Mouse (Mus musculus) midbrain, embryonic 10.5 days (tissue): ENCODE results near the gene Tnnc2. TPM values are rescaled to one million over a fixed set of nuclear protein-coding genes. Genes with fewer than 3 reads are reported as not detected.

Experiments
- DNase-seq: peaks from one replicate; pipeline ENCODE4 v3.0.0-alpha.2; 2017; ENCODE audit warnings: low spot score
- H3K27ac ChIP-seq: fragments of 300-500 bp; sonication (generic); replicated peaks from 2 replicates; pipeline ENCODE4 v1.5.1; 2016; ENCODE audit warnings: mild to moderate bottlenecking
- H3K27me3 ChIP-seq: fragments of 300-500 bp; sonication (generic); 2 replicates; pipeline ENCODE4 v1.6.1; 2016; ENCODE audit warnings: low read depth, mild to moderate bottlenecking; ENCODE audit not compliant: poor library complexity, severe bottlenecking
- H3K36me3 ChIP-seq: fragments of 300-500 bp; sonication (generic); 2 replicates; pipeline ENCODE4 v1.6.1; 2016; ENCODE audit warnings: mild to moderate bottlenecking, moderate library complexity
- H3K4me1 ChIP-seq: fragments of 300-500 bp; sonication (generic); 2 replicates; pipeline ENCODE4 v1.6.1; 2016
- H3K4me3 ChIP-seq: fragments of 300-500 bp; sonication (generic); 2 replicates; pipeline ENCODE4 v1.5.1; 2016; ENCODE audit warnings: mild to moderate bottlenecking, moderate library complexity
- H3K9me3 ChIP-seq: fragments of 300-500 bp; sonication (generic); replicated peaks from 2 replicates; pipeline ENCODE4 v1.6.1; 2016; ENCODE audit warnings: mild to moderate bottlenecking
- WGBS: fragments of 180-500 bp; shearing (Covaris S2); methylation state at CpG from one replicate; pipeline ENCODE4 v1.1.7; 2016; 5-methylcytosine and 5-hydroxymethylcytosine counted together
- polyA plus RNA-seq: library from polyadenylated mRNA; unstranded; fragments of >200 nt; fragmentation: Nextera tagmentation; extraction: Ambion mirVana; gene quantifications from 2 replicates; pipeline ENCODE4 v1.2.1, GENCODE M21; 2016

The Tnnc2 gene
- polyA plus RNA-seq, 1 experiment from 2014 or later: not detected

- peaks cover 74% of the 10 kb centered on the region for H3K36me3 ChIP-seq
- peaks cover 11% of the 10 kb centered on the region for H3K4me1 ChIP-seq
- H3K27ac ChIP-seq: no peak overlapping the region
- H3K27me3 ChIP-seq: no peaks in the 10 kb centered on the region
- 88% methylated on average over 3 of the region's 3 CpGs for WGBS
- H3K9me3 ChIP-seq: no peaks in the 10 kb centered on the region
- DNase-seq: no peak
- H3K4me3 ChIP-seq: no peak overlapping the region
Measured at GRCm38 (mm10) chr2:164765841-164766240, 13.9 kb downstream of the Tnnc2 start.

GRCm38 (mm10) chr2:164762593-164762992 is 17.2 kb downstream of the Tnnc2 start:
- H3K27ac ChIP-seq: no peak overlapping the region
- H3K27me3 ChIP-seq: no peaks in the 10 kb centered on the region
- DNase-seq: no peak
- H3K36me3 ChIP-seq: peaks cover 95% of the 10 kb centered on the region
- no peaks in the 10 kb centered on the region for H3K4me1 ChIP-seq
- H3K4me3 ChIP-seq: no peak overlapping the region
- no peaks in the 10 kb centered on the region for H3K9me3 ChIP-seq
- 91% methylated on average over 7 of the region's 7 CpGs for WGBS

- Histone ChIP-seq H3K9me3 (no peaks in the 10 kb centered on the region), H3K4me3 (no peak overlapping the region), H3K4me1 (no peaks in the 10 kb centered on the region), H3K27ac (no peak overlapping the region), H3K27me3 (no peaks in the 10 kb centered on the region), H3K36me3 (peaks cover 95% of the 10 kb centered on the region)
- WGBS: 99% methylated on average over 4 of the region's 4 CpGs
- DNase-seq: no peak
Measured at GRCm38 (mm10) chr2:164761971-164762370, 17.8 kb downstream of the Tnnc2 start.

- no peak for DNase-seq
- Histone ChIP-seq H3K4me3 (no peak overlapping the region), H3K9me3 (no peaks in the 10 kb centered on the region), H3K4me1 (no peaks in the 10 kb centered on the region), H3K27me3 (no peaks in the 10 kb centered on the region), H3K27ac (no peak overlapping the region), H3K36me3 (peaks cover 95% of the 10 kb centered on the region)
- 88% methylated on average over 2 of the region's 2 CpGs for WGBS
Measured at GRCm38 (mm10) chr2:164761502-164761901, 18.3 kb downstream of the Tnnc2 start.

- Histone ChIP-seq H3K36me3 (peaks cover 95% of the 10 kb centered on the region), H3K27ac (no peak overlapping the region), H3K4me1 (no peaks in the 10 kb centered on the region), H3K4me3 (no peak overlapping the region), H3K27me3 (no peaks in the 10 kb centered on the region), H3K9me3 (no peaks in the 10 kb centered on the region)
- 92% methylated on average over 4 of the region's 4 CpGs for WGBS
- DNase-seq: no peak
Measured at GRCm38 (mm10) chr2:164760059-164760833, 19.5 kb downstream of the Tnnc2 start.

GRCm38 (mm10) chr2:164758692-164759091 is 21.1 kb downstream of the Tnnc2 start:
- Histone ChIP-seq H3K36me3 (peaks cover 100% of the 10 kb centered on the region), H3K4me1 (no peaks in the 10 kb centered on the region), H3K27me3 (no peaks in the 10 kb centered on the region), H3K4me3 (no peak overlapping the region), H3K27ac (no peak overlapping the region), H3K9me3 (no peaks in the 10 kb centered on the region)
- WGBS: 74% methylated on average over 1 of the region's 1 CpGs
- DNase-seq: no peak

- DNase-seq: no peak
- H3K4me3 ChIP-seq: no peak overlapping the region
- no peaks in the 10 kb centered on the region for H3K9me3 ChIP-seq
- H3K4me1 ChIP-seq: no peaks in the 10 kb centered on the region
- no peak overlapping the region for H3K27ac ChIP-seq
- WGBS: 96% methylated on average over 8 of the region's 11 CpGs
- H3K27me3 ChIP-seq: no peaks in the 10 kb centered on the region
- peaks cover 100% of the 10 kb centered on the region for H3K36me3 ChIP-seq
Measured at GRCm38 (mm10) chr2:164757841-164758240, 21.9 kb downstream of the Tnnc2 start.

GRCm38 (mm10) chr2:164754800-164755199 is 25.0 kb downstream of the Tnnc2 start:
- no peak overlapping the region for H3K4me3 ChIP-seq
- H3K36me3 ChIP-seq: peaks cover 100% of the 10 kb centered on the region
- 97% methylated on average over 2 of the region's 2 CpGs for WGBS

GRCm38 (mm10) chr2:164754105-164754504 is 25.7 kb downstream of the Tnnc2 start:
- no peak for DNase-seq
- H3K27me3 ChIP-seq: no peaks in the 10 kb centered on the region
- H3K36me3 ChIP-seq: peaks cover 100% of the 10 kb centered on the region
- WGBS: 93% methylated on average over 11 of the region's 11 CpGs
- no peaks in the 10 kb centered on the region for H3K4me1 ChIP-seq
- H3K27ac ChIP-seq: no peak overlapping the region
- H3K9me3 ChIP-seq: no peaks in the 10 kb centered on the region
- H3K4me3 ChIP-seq: no peak overlapping the region

More at GRCm38 (mm10) chr2:164754800-164755199, 25.0 kb downstream of the Tnnc2 start:
- no peak overlapping the region for H3K27ac ChIP-seq
- no peaks in the 10 kb centered on the region for H3K27me3 ChIP-seq
- no peaks in the 10 kb centered on the region for H3K9me3 ChIP-seq
- DNase-seq: no peak
- H3K4me1 ChIP-seq: no peaks in the 10 kb centered on the region

GRCm38 (mm10) chr2:164752454-164752853 is 27.3 kb downstream of the Tnnc2 start:
- WGBS: 94% methylated on average over 2 of the region's 2 CpGs
- Histone ChIP-seq H3K4me3 (no peak overlapping the region), H3K36me3 (peaks cover 100% of the 10 kb centered on the region), H3K27ac (no peak overlapping the region), H3K9me3 (no peaks in the 10 kb centered on the region), H3K27me3 (no peaks in the 10 kb centered on the region), H3K4me1 (peaks cover 8% of the 10 kb centered on the region)
- DNase-seq: no peak

GRCm38 (mm10) chr2:164748991-164749390 is 30.8 kb downstream of the Tnnc2 start:
- Histone ChIP-seq H3K27me3 (no peaks in the 10 kb centered on the region), H3K4me3 (no peak overlapping the region), H3K36me3 (peaks cover 68% of the 10 kb centered on the region), H3K9me3 (no peaks in the 10 kb centered on the region), H3K27ac (no peak overlapping the region), H3K4me1 (peaks cover 29% of the 10 kb centered on the region)
- no peak for DNase-seq
- WGBS: 89% methylated on average over 6 of the region's 6 CpGs

GRCm38 (mm10) chr2:164748191-164748590 is 31.6 kb downstream of the Tnnc2 start:
- Histone ChIP-seq H3K4me3 (no peak overlapping the region), H3K27ac (no peak overlapping the region), H3K27me3 (peaks cover 4% of the 10 kb centered on the region), H3K36me3 (peaks cover 60% of the 10 kb centered on the region), H3K4me1 (peaks cover 29% of the 10 kb centered on the region), H3K9me3 (no peaks in the 10 kb centered on the region)
- DNase-seq: no peak
- WGBS: 88% methylated on average over 4 of the region's 4 CpGs

- peaks cover 45% of the 10 kb centered on the region for H3K36me3 ChIP-seq
- no peak for DNase-seq
- WGBS: 63% methylated on average over 8 of the region's 8 CpGs
- H3K27me3 ChIP-seq: peaks cover 4% of the 10 kb centered on the region
- peak overlapping the region; percentile 92 for H3K4me3 ChIP-seq
- no peaks in the 10 kb centered on the region for H3K9me3 ChIP-seq
- H3K4me1 ChIP-seq: peaks cover 29% of the 10 kb centered on the region
- H3K27ac ChIP-seq: 0 out of 2 replicates have a peak overlapping the region, but pooled peaks have one; percentile 93
Measured at GRCm38 (mm10) chr2:164746693-164747092, 33.1 kb downstream of the Tnnc2 start.
